Mouse (Mus musculus) gastrocnemius, adult 2 months (tissue): ENCODE measurements around the gene Ecpas. TPM values are rescaled to one million over a fixed set of nuclear protein-coding genes. Genes with fewer than 3 reads are reported as not detected.

ENCODE experiments used
- DNase-seq: peaks from one replicate; pipeline ENCODE4 v3.0.0; 2022
- H3K27ac ChIP-seq: fragments of 200-600 bp; 2 replicates; pipeline ENCODE4 v1.8.1; 2022; ENCODE audit warnings: mild to moderate bottlenecking
- H3K4me3 ChIP-seq: fragments of 200-600 bp; 2 replicates; pipeline ENCODE4 v1.8.1; 2022; ENCODE audit warnings: mild to moderate bottlenecking, moderate library complexity
- CTCF ChIP-seq: fragments of 200-600 bp; IDR thresholded peaks from 2 replicates; pipeline ENCODE4 v1.8.1; 2022; ENCODE audit warnings: antibody characterized with exemption, mild to moderate bottlenecking, moderate library complexity
- intact Hi-C: fragments of 180-260 bp; cut with DNase I; formaldehyde crosslinking; loops from one replicate; pipeline ENCODE4 v1.15.1; 2025
- total RNA-seq, 2 experiments: library from RNA; stranded (reverse); gene quantifications; 2 replicates each; pipeline ENCODE4 v1.2.3; 2021

Gene Ecpas
- total RNA-seq, 2 experiments from 2014 or later, result 283 to 349 TPM

GRCm38 (mm10) chr4:58763417-58763816 is 149.1 kb downstream of the Ecpas start:
- Histone ChIP-seq H3K4me3 (no peak overlapping the region), H3K27ac (no peak overlapping the region)
- no peak for TF ChIP-seq CTCF
- intact Hi-C loops, result no loop called here
- peak; percentile 34 for DNase-seq

GRCm38 (mm10) chr4:58749510-58749909 is 163.0 kb downstream of the Ecpas start:
- H3K27ac ChIP-seq, result peak overlapping the region; percentile 79
- peak; percentile 68 for TF ChIP-seq CTCF
- no peak for DNase-seq
- H3K4me3 ChIP-seq, result peak overlapping the region; percentile 55
- intact Hi-C loops, result loop anchor here (1.0 to 5.0 kb wide), 3 partner anchors 197 to 483 kb away; partner anchors contain the start of gene Lpar1

GRCm38 (mm10) chr4:58749101-58749500 is 163.4 kb downstream of the Ecpas start:
- Histone ChIP-seq H3K27ac (peak overlapping the region; percentile 79), H3K4me3 (peak overlapping the region; percentile 55)
- intact Hi-C loops, result loop anchor here (1.0 to 5.0 kb wide), 3 partner anchors 197 to 483 kb away; partner anchors contain the start of gene Lpar1
- TF ChIP-seq CTCF, result no peak
- peak; percentile 55 for DNase-seq

Other genes with a start within 250 kb of the Ecpas start
- under 1 TPM in 1 of 2 experiments, not detected in 1; 0.11 TPM for gene Olfr267, start 125.0 kb downstream of the Ecpas start, total RNA-seq
- gene Zkscan16, start 30.9 kb upstream of the Ecpas start, total RNA-seq, result not detected
- 1 to 10 TPM in 1 of 2 experiments, under 1 TPM in 1; 0.84 to 1.7 TPM for gene Ptgr1, start 74.4 kb upstream of the Ecpas start, total RNA-seq
- gene Dnajc25, start 82.3 kb upstream of the Ecpas start, total RNA-seq, result 10 to 100 TPM; 10.8 to 12.4 TPM
- gene Gm20503, start 90.5 kb upstream of the Ecpas start, total RNA-seq, result 1 to 10 TPM in 1 of 2 experiments, under 1 TPM in 1; 0.46 to 1.7 TPM
- 1 to 10 TPM; 5.2 to 6.7 TPM for gene Gng10, start 122.3 kb upstream of the Ecpas start, total RNA-seq
- not detected for gene AI481877, start 226.2 kb upstream of the Ecpas start, total RNA-seq